Mouse (Mus musculus) midbrain, embryonic 10.5 days (tissue): ENCODE results near the gene Ncor2. TPM values are rescaled to one million over a fixed set of nuclear protein-coding genes. Genes with fewer than 3 reads are reported as not detected.

Source experiments
- DNase-seq: peaks from one replicate; pipeline ENCODE4 v3.0.0-alpha.2; 2017; ENCODE audit warnings: low spot score
- H3K27ac ChIP-seq: fragments of 300-500 bp; sonication (generic); replicated peaks from 2 replicates; pipeline ENCODE4 v1.5.1; 2016; ENCODE audit warnings: mild to moderate bottlenecking
- H3K27me3 ChIP-seq: fragments of 300-500 bp; sonication (generic); 2 replicates; pipeline ENCODE4 v1.6.1; 2016; ENCODE audit warnings: low read depth, mild to moderate bottlenecking; ENCODE audit not compliant: poor library complexity, severe bottlenecking
- H3K36me3 ChIP-seq: fragments of 300-500 bp; sonication (generic); 2 replicates; pipeline ENCODE4 v1.6.1; 2016; ENCODE audit warnings: mild to moderate bottlenecking, moderate library complexity
- H3K4me1 ChIP-seq: fragments of 300-500 bp; sonication (generic); 2 replicates; pipeline ENCODE4 v1.6.1; 2016
- H3K4me3 ChIP-seq: fragments of 300-500 bp; sonication (generic); 2 replicates; pipeline ENCODE4 v1.5.1; 2016; ENCODE audit warnings: mild to moderate bottlenecking, moderate library complexity
- H3K9me3 ChIP-seq: fragments of 300-500 bp; sonication (generic); replicated peaks from 2 replicates; pipeline ENCODE4 v1.6.1; 2016; ENCODE audit warnings: mild to moderate bottlenecking
- WGBS: fragments of 180-500 bp; shearing (Covaris S2); methylation state at CpG from one replicate; pipeline ENCODE4 v1.1.7; 2016; 5-methylcytosine and 5-hydroxymethylcytosine counted together
- polyA plus RNA-seq: library from polyadenylated mRNA; unstranded; fragments of >200 nt; fragmentation: Nextera tagmentation; extraction: Ambion mirVana; gene quantifications from 2 replicates; pipeline ENCODE4 v1.2.1, GENCODE M21; 2016

The Ncor2 gene
- polyA plus RNA-seq, 1 experiment from 2014 or later: 16.2 TPM

- Histone ChIP-seq H3K27me3 (peaks cover under 1% of the 10 kb centered on the region; the same call in 1 of the 2 replicates), H3K9me3 (no peaks in the 10 kb centered on the region), H3K36me3 (no peaks in the 10 kb centered on the region), H3K4me1 (peaks cover 92% of the 10 kb centered on the region), H3K27ac (peak overlapping the region; percentile 95; the same call in 1 of the 2 replicates), H3K4me3 (peak overlapping the region; percentile 91; the same call in 1 of the 2 replicates)
- WGBS: 61% methylated on average over 13 of the region's 13 CpGs
- no peak for DNase-seq
Measured at GRCm38 (mm10) chr5:125174726-125175672, 4.0 kb downstream of the Ncor2 start.

GRCm38 (mm10) chr5:125173868-125174267 is 5.2 kb downstream of the Ncor2 start:
- Histone ChIP-seq H3K9me3 (no peaks in the 10 kb centered on the region), H3K27ac (peak overlapping the region; percentile 46; the same call in 1 of the 2 replicates), H3K4me1 (peaks cover 96% of the 10 kb centered on the region), H3K27me3 (no peaks in the 10 kb centered on the region), H3K36me3 (no peaks in the 10 kb centered on the region), H3K4me3 (no peak overlapping the region)
- WGBS: 85% methylated on average over 1 of the region's 1 CpGs
- no peak for DNase-seq

- Histone ChIP-seq H3K27ac (peak overlapping the region; percentile 60), H3K36me3 (0 out of 2 replicates have a peak, but pooled peaks cover under 1% of the 10 kb centered on the region), H3K4me1 (peaks cover 94% of the 10 kb centered on the region), H3K4me3 (peak overlapping the region; percentile 20), H3K27me3 (no peaks in the 10 kb centered on the region), H3K9me3 (no peaks in the 10 kb centered on the region)
- no peak for DNase-seq
- WGBS: 61% methylated on average over 12 of the region's 12 CpGs
Measured at GRCm38 (mm10) chr5:125172831-125173615, 6.0 kb downstream of the Ncor2 start.

GRCm38 (mm10) chr5:125171259-125171658 is 7.8 kb downstream of the Ncor2 start:
- Histone ChIP-seq H3K4me3 (no peak overlapping the region), H3K4me1 (peaks cover 87% of the 10 kb centered on the region), H3K27ac (peak overlapping the region; percentile 60), H3K9me3 (no peaks in the 10 kb centered on the region), H3K27me3 (no peaks in the 10 kb centered on the region), H3K36me3 (peaks cover 9% of the 10 kb centered on the region; the same call in 1 of the 2 replicates)
- DNase-seq: no peak
- 83% methylated on average over 6 of the region's 6 CpGs for WGBS

- H3K4me3 ChIP-seq: no peak overlapping the region
- DNase-seq: no peak
- H3K36me3 ChIP-seq: peaks cover 9% of the 10 kb centered on the region; the same call in 1 of the 2 replicates
- 80% methylated on average over 11 of the region's 11 CpGs for WGBS
- H3K27me3 ChIP-seq: no peaks in the 10 kb centered on the region
- no peaks in the 10 kb centered on the region for H3K9me3 ChIP-seq
- H3K4me1 ChIP-seq: peaks cover 86% of the 10 kb centered on the region
- peak overlapping the region; percentile 60 for H3K27ac ChIP-seq
Measured at GRCm38 (mm10) chr5:125170107-125170842, 8.7 kb downstream of the Ncor2 start.

- H3K4me1 ChIP-seq: peaks cover 89% of the 10 kb centered on the region
- WGBS: 84% methylated on average over 7 of the region's 7 CpGs
- H3K36me3 ChIP-seq: peaks cover 9% of the 10 kb centered on the region; the same call in 1 of the 2 replicates
- no peak overlapping the region for H3K4me3 ChIP-seq
- no peak overlapping the region for H3K27ac ChIP-seq
- DNase-seq: no peak
- H3K27me3 ChIP-seq: no peaks in the 10 kb centered on the region
- H3K9me3 ChIP-seq: no peaks in the 10 kb centered on the region
Measured at GRCm38 (mm10) chr5:125168101-125168500, 10.9 kb downstream of the Ncor2 start.

- Histone ChIP-seq H3K9me3 (no peaks in the 10 kb centered on the region), H3K4me1 (peaks cover 89% of the 10 kb centered on the region), H3K36me3 (peaks cover 9% of the 10 kb centered on the region; the same call in 1 of the 2 replicates), H3K27ac (no peak overlapping the region), H3K4me3 (no peak overlapping the region), H3K27me3 (no peaks in the 10 kb centered on the region)
- DNase-seq: no peak
- WGBS: 86% methylated on average over 5 of the region's 5 CpGs
Measured at GRCm38 (mm10) chr5:125167524-125167923, 11.5 kb downstream of the Ncor2 start.

GRCm38 (mm10) chr5:125165993-125166392 is 13.0 kb downstream of the Ncor2 start:
- H3K9me3 ChIP-seq: no peaks in the 10 kb centered on the region
- no peaks in the 10 kb centered on the region for H3K27me3 ChIP-seq
- H3K27ac ChIP-seq: no peak overlapping the region
- WGBS: 86% methylated on average over 14 of the region's 14 CpGs
- no peak for DNase-seq
- H3K36me3 ChIP-seq: peaks cover 12% of the 10 kb centered on the region; the same call in 1 of the 2 replicates
- peaks cover 85% of the 10 kb centered on the region for H3K4me1 ChIP-seq
- H3K4me3 ChIP-seq: no peak overlapping the region

- peaks cover 85% of the 10 kb centered on the region for H3K4me1 ChIP-seq
- H3K27me3 ChIP-seq: no peaks in the 10 kb centered on the region
- H3K27ac ChIP-seq: peak overlapping the region; percentile 67
- H3K4me3 ChIP-seq: no peak overlapping the region
- 60% methylated on average over 12 of the region's 12 CpGs for WGBS
- no peaks in the 10 kb centered on the region for H3K9me3 ChIP-seq
- no peak for DNase-seq
- peaks cover 12% of the 10 kb centered on the region; the same call in 1 of the 2 replicates for H3K36me3 ChIP-seq
Measured at GRCm38 (mm10) chr5:125164465-125165167, 14.4 kb downstream of the Ncor2 start.

GRCm38 (mm10) chr5:125163441-125164050 is 15.5 kb downstream of the Ncor2 start:
- Histone ChIP-seq H3K4me1 (peaks cover 87% of the 10 kb centered on the region), H3K27ac (peak overlapping the region; percentile 67), H3K36me3 (peaks cover 12% of the 10 kb centered on the region; the same call in 1 of the 2 replicates), H3K9me3 (no peaks in the 10 kb centered on the region), H3K4me3 (peak overlapping the region; percentile 11; the same call in 1 of the 2 replicates), H3K27me3 (no peaks in the 10 kb centered on the region)
- WGBS: 29% methylated on average over 8 of the region's 8 CpGs
- no peak for DNase-seq

GRCm38 (mm10) chr5:125162461-125162860 is 16.6 kb downstream of the Ncor2 start:
- peaks cover 10% of the 10 kb centered on the region; the same call in 1 of the 2 replicates for H3K36me3 ChIP-seq
- no peaks in the 10 kb centered on the region for H3K27me3 ChIP-seq
- peaks cover 93% of the 10 kb centered on the region for H3K4me1 ChIP-seq
- WGBS: 31% methylated on average over 2 of the region's 3 CpGs
- DNase-seq: no peak
- no peak overlapping the region for H3K4me3 ChIP-seq
- no peaks in the 10 kb centered on the region for H3K9me3 ChIP-seq
- no peak overlapping the region for H3K27ac ChIP-seq
